Mouse (Mus musculus): ENCODE results near the gene Qk. TPM values are rescaled to one million over a fixed set of nuclear protein-coding genes. Genes with fewer than 3 reads are reported as not detected.

Qk gene
- total RNA-seq, 4 experiments from 2014 or later, result 375 to 387 (median 386) TPM

DNA sequence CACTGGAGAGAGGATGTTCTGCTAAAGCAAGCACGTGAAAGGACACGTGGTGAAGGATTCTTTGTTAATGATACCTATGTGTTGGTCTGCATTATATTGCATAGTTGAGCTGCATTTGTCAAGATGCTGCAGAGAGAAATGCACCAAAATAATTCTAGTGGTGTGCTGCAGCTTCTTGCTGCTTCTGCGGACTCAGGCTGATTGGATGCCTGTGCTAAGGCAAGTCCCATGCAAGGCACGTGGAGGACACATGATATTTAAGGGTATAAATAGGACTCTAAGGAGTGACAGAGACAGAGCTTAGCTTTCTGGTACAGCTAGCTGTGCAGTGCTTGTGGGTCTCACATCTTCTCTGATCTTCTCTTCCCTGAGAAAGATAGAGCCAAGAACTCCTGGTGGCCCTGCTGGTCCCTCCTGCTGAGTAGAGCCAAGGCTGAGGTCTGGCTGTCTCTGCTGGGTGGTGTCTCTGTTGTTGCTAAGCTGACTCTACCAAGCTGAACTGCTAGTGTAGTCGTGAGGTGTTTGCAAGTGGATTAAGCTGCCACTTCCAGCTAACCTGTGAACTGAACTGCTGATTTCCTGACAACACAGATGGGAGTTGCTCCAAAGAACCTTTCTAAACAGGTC, 8.0 kb upstream of the Qk start:
- no peak for DNase-seq (ENCODE audit: low spot score in 2 of 2)

DNA sequence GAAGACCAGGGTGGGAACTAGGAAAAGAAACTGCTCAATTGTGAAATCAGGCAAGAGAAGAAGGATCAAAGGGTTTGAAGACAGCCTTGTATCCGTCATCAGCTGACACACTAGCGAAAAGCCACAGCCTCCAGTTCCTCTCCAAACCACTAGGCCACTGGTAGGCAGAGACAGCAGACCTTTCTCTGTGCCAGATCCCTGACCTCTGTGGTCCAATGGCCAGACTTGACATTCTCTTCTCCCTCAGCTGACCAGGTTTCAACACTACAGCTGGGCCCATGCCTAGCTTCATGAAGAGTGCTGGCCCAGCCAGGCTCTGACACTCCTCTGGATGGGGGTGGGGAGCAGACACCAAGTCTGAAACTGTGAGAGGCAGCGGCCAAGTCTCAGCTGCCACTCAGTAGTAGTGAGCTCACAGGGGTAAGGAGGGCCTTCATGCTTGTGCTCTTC, 7.0 kb upstream of the Qk start:
- no peak for DNase-seq (ENCODE audit: low spot score in 2 of 2)

DNA sequence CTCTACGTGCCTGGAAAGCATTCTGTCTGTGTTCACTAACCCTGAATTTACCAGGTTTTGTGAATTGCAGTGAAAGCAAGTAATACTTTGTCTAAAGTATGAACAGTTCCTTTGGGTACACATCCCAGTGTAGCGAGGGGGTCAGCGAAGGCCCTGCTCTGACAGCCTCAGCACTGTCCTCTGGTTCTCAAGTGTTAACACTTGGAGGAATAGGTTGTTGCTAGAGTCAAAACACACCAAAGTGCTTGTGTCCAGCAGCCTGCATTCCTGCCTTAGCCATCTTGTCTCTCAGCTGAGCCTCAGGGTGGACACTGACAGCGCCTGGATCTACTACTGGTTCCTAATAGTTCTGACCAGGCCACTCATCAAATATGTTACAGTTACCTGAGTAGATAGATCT, 6.3 kb upstream of the Qk start:
- DNase-seq (ENCODE audit: low spot score in 2 of 2), result no peak

DNA sequence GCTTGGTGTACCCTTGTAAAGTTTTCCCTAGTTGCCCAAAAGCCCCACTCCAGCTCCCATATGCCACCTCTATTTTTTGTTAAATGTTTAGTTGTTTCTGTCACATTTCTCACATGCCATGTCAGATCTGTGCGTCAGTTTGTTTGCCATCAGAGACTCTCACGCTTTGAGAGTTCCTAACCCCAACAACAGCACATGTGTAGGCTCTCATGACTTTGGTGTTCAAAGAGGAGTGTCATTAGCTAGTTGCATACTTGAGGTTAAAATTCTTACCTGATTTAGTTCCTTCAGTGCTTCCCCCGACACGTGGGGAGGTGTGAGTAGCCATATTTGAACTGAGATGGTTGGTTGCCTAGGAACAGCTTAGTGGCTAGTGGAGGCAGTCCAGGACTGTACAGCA, 2.1 kb upstream of the Qk start:
- no peak for DNase-seq (ENCODE audit: low spot score in 2 of 2)

DNA sequence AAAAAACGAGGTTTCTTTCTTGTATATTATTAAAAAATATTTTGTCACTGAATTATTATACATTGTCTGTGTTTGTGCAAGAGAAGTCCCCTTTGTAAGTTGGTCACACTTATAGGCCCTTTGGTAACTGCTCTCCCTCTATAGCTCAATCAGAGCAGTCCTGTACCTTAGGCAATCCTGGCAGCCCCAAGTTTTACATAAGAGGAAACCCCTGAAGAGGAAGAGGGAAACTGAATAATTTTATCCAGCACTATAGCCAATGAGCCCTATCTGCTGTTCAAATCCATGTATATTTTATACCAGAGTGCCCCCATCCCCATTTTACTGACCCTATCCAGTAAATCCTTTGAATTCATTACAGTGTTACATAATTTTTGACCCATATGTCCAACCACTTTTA, 1.4 kb upstream of the Qk start:
- no peak for DNase-seq (ENCODE audit: low spot score in 2 of 2)

DNA sequence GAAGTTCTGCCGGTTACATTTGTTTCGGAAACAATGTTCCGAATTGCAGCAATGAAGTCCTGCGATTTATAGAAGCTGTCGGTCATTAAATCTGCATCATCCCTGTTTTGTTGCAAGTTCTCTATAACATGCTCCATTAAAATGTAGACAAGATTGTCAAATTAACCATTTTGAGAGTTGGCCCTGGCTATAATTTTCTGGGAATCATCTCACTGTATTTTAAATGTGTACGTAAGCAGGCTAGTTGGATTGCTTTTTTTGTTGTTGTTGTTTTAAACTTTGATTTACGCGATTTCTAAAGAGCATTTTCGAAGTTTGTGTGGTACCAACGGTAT, 769 bp upstream of the Qk start:
- DNase-seq (ENCODE audit: low spot score in 2 of 2), result no peak

DNA sequence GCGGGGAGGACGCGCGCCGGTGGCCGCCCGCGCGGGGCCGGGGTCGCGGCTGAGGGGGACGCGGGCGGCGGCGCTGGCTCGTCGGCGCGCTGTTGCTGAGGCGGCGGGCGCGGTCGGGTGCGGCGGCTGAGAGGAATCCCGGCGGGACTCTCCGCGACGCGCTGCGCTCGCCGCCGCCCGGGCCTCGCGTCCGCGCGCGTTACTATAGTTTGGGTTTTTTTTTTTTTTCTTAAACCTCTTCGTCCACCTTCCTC, 296 bp downstream of the Qk start:
- no peak for DNase-seq (ENCODE audit: low spot score in 2 of 2)

DNA sequence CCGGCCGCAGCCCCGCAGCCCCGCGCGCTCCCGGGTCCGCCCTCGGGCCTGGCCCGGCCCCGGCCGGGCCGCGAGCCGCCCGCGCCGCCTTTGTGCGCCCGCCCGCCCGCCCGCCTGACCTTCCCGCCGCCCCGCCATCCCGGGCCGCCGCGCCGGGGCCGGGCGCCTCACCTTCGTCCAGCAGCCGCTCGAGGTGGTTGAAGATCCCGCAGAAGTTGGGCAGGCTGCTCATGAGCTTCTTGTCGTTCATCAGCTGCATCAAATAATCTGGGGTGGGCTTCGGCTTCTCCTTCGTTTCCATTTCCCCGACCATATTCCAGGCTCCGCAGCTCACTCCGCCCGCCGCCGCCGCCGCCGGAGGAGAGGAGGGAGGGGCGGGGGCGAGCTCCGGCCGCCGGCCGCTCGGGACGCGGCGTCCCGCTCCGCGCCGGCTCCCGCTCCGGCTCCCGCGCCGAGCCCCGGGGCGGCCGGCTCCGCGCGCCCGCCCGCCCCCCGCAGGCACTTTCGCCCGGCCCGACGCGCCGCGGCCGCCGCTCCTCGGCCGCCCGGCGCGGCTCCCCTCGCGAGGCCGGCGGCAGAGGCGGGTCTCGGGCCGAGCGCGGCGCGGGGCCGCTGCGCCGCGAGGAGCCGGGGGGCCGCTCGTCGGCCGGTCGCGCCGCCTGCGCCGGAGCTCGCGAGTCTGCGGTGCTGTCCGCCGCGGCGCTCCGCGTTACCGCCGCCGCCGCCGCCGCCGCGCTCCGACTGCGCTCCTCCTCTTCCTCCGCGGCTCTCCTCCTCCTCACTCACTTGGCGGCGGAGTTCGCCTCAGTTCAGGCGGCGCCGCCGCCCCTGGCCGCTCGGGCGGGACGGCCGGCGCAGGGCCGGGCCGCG, 858 bp downstream of the Qk start:
- peak in 1 of 2 experiments; percentile 73 for DNase-seq (ENCODE audit: low spot score in 2 of 2)

DNA sequence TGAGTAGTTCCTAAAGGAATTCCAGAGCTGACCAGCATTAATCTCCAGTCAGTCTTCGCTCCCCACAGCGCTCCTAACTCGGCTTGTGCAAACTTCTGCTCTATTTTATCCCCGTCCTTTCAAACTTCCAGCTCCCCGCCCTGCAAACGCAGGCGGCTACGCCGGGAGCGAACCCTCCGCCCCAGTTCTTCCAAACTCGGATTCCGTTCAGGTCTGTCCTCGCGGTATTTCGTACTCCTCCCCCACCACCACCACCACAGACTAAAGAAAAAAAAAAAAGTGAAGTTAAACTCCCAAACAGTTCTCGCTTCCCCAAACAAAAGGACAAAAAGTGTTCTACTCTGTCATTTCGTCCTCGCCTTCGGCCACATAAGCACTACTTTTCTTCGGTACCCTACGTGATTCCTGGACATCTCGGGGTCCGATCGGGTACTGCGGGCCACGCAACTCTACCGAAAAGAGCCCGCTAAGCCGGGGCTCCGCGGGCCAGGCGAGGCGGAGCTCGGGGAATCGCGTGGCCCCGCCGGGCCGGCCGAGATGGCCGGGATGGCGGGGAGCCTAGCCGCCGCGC, 1.6 kb downstream of the Qk start:
- DNase-seq (ENCODE audit: low spot score in 2 of 2), result no peak

DNA sequence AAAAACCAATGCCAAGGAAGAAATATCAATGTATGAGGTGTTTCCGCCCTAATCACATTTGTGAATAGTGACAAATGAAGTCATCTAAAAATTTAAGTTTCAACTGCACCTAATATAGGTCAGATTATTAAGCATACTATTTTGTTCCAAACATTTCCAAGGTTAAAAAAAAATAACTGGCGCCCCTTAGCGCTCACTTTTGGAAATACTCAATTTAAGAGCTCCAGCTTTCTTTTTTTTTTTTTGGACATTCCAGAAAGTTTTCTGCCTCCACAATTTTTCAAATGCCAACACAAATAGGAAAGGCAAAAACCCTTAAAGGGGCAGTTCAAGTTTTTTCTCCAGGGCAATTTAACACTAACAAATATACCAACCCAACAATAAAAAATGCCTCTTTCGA, 2.5 kb downstream of the Qk start:
- DNase-seq (ENCODE audit: low spot score in 2 of 2), result no peak

DNA sequence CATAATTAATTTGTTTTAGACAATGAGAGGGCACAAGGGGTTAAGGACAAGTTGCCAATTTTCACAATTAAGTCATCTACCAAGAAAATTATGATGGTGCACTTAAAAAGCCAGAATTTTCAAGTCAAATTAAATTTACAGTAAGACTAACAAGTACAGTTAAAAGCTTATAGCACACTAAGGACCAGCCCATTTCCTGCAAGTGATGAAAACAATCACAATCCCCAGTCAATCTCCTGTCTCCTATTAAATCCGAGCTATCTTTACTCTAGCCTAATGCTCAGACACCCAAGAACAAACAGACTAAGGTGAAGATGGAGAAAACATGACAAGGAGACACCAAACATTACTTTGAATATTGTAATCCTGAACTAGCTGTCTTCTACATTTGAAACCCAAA, 3.2 kb downstream of the Qk start:
- DNase-seq (ENCODE audit: low spot score in 2 of 2), result no peak

DNA sequence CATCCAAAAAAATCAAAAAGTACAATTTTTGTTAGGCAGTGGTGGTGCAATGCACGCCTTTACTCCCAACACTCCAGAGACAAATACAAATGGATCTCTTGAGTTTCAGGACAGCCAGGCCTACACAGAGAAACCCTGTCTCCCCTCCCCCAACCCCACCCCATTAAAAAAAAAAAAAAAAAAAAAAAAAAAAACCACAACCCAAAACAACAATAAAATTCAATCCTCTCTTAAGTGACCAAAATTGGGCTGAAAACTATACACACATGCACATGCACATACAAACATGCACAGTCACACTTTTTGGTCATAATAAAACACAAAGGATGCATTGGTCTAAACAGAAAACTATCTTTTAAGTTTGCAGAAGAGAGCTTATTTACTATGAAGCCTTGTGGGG, 9.6 kb downstream of the Qk start:
- DNase-seq (ENCODE audit: low spot score in 2 of 2), result no peak

DNA sequence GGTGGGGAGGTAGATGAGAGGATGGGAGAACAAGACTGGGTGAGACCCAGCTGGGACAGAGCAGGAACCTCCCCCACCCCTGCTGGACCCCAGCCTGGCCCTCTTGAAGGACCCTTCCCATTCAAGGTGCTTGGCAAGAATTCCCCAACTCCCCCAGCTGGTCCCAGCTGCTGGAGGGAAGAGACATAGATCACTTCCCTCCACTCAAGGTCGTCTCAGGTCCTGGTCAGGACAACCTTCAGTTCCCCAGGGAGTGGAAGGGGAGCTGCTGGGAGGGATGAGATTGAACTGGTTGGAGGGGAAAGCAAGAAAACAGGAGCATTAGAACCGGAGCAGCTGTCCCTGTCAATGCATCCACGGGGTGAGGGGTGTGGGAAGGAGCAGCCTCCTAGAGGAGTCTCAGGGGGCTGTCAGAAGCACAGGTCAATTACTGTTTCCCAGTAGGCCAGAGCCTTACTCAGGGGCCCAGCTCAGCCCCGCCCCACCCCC, 10.5 kb downstream of the Qk start:
- no peak for DNase-seq (ENCODE audit: low spot score in 2 of 2)

DNA sequence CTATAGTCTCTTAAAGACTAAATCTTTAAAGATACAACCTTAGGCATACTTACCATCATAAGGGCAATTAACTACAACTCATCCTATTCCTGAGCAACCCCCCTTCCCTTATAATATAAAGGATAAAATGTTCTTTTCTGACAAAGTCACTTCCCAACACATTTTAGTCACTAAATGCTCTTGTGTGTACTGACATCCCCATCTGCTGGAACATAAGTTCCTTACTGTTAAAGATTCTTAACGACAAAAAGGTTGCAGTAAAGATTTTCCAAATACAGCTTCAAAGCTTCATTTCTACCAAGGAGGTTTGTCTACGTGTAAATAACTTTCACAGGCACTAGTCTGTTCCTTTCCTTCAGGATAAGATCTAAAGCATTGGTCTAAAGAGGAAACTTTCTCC, 13.2 kb downstream of the Qk start:
- DNase-seq (ENCODE audit: low spot score in 2 of 2), result no peak

DNA sequence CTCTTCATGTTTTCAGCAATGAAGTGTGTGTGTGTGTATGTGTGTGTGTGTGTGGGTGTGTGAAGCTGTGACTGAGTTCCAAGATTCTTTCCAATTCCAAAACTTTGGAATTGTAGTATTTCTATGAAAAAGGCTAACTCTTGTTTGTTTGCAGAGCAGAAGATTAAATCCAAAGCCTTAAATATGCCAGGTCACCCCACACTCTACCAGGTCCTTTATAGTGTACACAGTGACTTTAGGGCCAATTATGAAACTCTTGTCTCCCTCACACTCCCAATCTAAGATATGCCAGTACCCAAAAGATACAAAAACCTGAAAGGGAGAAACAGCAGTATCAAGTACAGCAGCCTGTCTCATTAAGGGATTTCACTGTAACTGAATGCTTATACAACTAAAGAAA, 15.7 kb downstream of the Qk start:
- no peak for DNase-seq (ENCODE audit: low spot score in 2 of 2)

DNA sequence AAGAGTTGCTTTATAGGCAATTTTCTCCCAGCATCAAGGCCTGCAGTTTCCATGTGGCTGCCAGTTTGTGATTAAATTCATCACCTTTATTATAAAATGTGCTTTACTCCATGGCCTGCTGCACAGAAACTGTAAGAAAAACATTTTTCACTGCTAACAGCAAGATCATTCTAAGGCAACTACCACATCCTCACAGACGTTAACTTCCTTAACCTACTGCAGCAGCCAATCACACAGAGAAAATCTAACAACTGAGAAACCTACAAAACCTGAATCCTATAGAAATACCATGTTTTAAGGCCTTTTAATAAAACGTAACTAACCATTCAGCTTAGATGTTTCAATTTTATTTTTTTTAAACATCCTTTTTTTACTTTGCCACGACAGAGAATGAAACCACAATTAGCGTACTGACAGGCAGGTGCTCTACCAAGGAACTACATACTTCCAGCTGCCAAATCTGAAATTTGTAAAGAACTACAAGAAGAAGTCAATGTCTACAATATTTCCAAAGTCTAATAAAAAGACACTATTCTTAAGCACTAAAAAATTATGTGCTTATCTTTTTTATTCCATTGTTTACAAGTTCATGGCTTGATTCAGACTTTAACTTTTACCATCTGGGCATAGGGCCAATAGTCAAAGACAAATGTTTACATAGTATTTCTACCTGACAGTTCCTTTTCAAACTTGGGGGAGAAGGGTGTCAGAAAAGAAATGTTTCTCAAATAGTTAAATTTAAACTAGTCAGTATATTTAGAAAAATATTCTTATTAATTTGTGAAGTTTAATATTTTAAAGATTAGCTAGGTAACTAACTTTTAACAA, 18.5 kb downstream of the Qk start:
- DNase-seq (ENCODE audit: low spot score in 2 of 2), result no peak

DNA sequence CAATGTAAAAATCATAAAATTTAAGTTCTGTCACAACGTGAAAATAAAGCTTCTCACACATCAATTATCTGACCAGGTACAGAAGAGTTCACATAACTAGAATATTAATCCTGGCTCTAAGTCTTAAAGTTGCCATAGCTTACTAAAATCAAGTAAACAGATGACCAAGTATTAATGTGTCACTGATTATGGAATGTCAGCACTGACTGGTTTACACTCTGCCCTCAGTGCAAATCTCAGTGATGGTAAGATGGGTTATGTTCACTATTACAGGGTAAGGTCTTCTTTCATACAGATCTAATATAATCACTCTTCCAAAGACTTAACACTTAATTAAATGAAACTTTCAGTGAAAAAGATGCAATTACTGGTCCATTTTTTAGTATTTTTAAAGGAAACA, 20.3 kb downstream of the Qk start:
- DNase-seq (ENCODE audit: low spot score in 2 of 2), result no peak

DNA sequence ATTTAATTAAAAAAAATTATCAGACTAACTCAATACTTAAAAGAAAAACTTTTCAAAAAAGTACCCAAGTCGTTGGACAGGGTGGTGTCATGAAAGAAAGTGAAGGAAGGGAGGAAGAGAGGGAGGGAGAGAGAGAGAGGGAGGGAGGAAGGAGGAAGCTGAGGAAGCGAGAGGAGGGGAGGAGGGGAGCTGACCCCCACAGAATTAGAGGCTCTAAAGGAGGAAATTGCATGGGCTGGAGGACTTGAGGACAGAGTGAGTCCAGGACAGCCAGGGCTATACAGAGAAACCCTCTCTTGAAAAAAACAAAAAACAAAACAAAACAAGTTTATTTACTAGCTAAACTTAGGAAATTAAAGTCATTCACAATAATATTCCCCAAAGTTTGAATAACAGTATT, 27.1 kb downstream of the Qk start:
- no peak for DNase-seq (ENCODE audit: low spot score in 2 of 2)

DNA sequence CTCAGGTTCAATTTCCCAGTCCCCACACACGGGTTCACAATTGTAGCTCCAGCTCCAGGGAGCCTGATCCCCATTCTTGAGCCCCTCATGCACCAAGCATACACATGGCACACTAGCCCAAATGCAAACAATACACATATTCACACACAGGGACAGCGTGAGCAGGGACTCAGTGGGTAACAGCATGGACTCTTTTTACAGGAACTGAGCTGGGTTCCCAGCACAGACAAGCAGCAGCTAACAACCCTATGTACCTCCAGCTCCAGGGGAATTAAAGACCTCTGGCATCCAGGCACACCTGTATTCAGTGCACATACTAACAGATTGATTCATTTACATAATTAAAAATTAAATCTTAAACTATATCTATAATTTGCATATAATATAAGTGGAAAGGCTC, 34.9 kb downstream of the Qk start:
- no peak for DNase-seq (ENCODE audit: low spot score in 2 of 2)

DNA sequence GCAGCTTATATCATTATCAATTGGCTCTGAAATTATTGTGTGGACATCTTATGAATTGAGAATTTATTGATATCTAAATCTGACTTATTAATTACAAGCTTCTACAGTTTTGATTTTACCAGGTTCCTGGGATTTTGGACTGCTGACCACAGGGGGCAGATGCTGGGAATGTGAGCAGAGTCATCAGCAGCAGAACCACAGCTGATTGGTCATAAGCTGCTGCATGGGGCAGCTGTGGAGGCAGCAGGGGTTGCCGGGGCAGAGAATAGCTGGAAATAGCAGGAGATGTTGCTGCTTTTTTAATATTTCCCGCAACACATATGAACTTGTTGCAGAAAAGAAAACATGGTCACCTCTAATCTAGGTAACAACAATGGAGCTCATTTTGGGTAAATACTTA, 40.1 kb downstream of the Qk start:
- DNase-seq (ENCODE audit: low spot score in 2 of 2), result no peak

DNA sequence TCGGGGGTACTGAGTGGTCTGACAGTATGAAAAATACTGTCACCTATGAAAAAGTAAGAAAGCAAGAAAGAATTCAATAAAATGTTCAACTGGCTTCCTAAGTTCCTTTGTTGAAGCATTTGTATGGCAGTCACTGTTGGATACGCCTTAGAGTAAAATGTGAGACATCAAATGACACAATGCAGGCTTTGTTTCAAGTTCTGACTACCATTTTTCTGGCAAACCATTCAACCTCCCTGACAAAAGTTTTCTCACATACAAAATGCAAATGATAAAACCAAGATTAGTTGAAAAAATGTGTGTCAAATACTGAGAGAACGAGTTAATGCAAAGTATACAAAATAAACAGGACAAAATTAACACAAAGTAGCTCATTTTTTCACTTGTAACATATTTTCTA, 50.1 kb downstream of the Qk start:
- DNase-seq (ENCODE audit: low spot score in 2 of 2), result no peak

DNA sequence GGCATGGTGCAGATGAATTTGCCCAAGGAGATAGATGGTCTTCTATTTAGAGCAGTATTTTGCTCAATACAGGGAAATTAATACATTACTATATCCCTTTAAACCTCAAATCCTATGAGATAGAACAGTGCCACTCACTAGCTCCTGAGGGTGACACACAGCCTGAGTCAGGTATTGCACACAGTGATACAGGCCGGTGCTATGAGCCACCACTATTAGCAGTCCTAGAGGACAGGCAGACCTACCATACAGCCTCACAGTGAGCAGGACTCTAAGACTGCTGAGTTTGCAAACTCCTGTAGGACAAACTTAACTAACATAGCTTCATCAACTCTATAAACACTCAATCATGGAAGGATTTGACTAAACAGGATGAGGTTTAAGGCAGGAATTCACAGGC, 51.2 kb downstream of the Qk start:
- no peak for DNase-seq (ENCODE audit: low spot score in 2 of 2)

All from left cerebral cortex, adult 8-10 months (tissue).